Mouse (Mus musculus) liver, embryonic 12.5 days (tissue): ENCODE data around the gene Wdhd1. TPM values are rescaled to one million over a fixed set of nuclear protein-coding genes. Genes with fewer than 3 reads are reported as not detected.

ENCODE experiments used
- ATAC-seq: fragments of 200-750 bp; cut with Nextera tagmentation; 2 replicates; pipeline ENCODE4 v1.8.0; 2017; ENCODE audit warnings: moderate number of reproducible peaks, mild to moderate bottlenecking, moderate library complexity
- H3K27ac ChIP-seq: fragments of 300-500 bp; sonication (generic); 2 replicates; pipeline ENCODE4 v1.5.1; 2016; ENCODE audit warnings: mild to moderate bottlenecking
- H3K27me3 ChIP-seq: fragments of 300-500 bp; sonication (generic); replicated peaks from 2 replicates; pipeline ENCODE4 v1.6.1; 2016; ENCODE audit warnings: mild to moderate bottlenecking, moderate library complexity
- H3K36me3 ChIP-seq: fragments of 300-500 bp; sonication (generic); 2 replicates; pipeline ENCODE4 v1.6.1; 2016; ENCODE audit warnings: mild to moderate bottlenecking, moderate library complexity
- H3K4me1 ChIP-seq: fragments of 300-500 bp; sonication (generic); 2 replicates; pipeline ENCODE4 v1.6.1; 2016
- H3K4me2 ChIP-seq: fragments of 300-500 bp; sonication (generic); 2 replicates; pipeline ENCODE4 v1.6.1; 2016; ENCODE audit warnings: mild to moderate bottlenecking, moderate library complexity
- H3K4me3 ChIP-seq: fragments of 300-500 bp; sonication (generic); 2 replicates; pipeline ENCODE4 v1.5.1; 2016; ENCODE audit warnings: mild to moderate bottlenecking, moderate library complexity
- H3K9ac ChIP-seq: fragments of 300-500 bp; sonication (generic); 2 replicates; pipeline ENCODE4 v1.6.1; 2016; ENCODE audit warnings: mild to moderate bottlenecking, moderate library complexity
- H3K9me3 ChIP-seq: fragments of 300-500 bp; sonication (generic); replicated peaks from 2 replicates; pipeline ENCODE4 v1.6.1; 2016; ENCODE audit warnings: mild to moderate bottlenecking, moderate library complexity
- WGBS: fragments of 180-500 bp; shearing (Covaris S2); methylation state at CpG from one replicate; pipeline ENCODE4 v1.1.7; 2016; ENCODE audit not compliant: insufficient replicate concordance; 5-methylcytosine and 5-hydroxymethylcytosine counted together
- polyA plus RNA-seq: library from polyadenylated mRNA; unstranded; fragments of >200 nt; fragmentation: Nextera tagmentation; extraction: Ambion mirVana; gene quantifications from 2 replicates; pipeline ENCODE4 v1.2.1, GENCODE M21; 2016

Wdhd1 gene
- polyA plus RNA-seq, 1 experiment from 2014 or later, result 58.1 TPM

- Histone ChIP-seq H3K9ac (no peak overlapping the region), H3K27ac (no peak overlapping the region), H3K4me2 (no peak overlapping the region), H3K4me3 (no peak overlapping the region), H3K4me1 (peaks cover 32% of the 10 kb centered on the region), H3K9me3 (peaks cover 16% of the 10 kb centered on the region), H3K36me3 (peaks cover 4% of the 10 kb centered on the region), H3K27me3 (peaks cover 11% of the 10 kb centered on the region)
- 68% methylated on average over 5 of the region's 5 CpGs for WGBS
- ATAC-seq, result no peak
Measured at GRCm38 (mm10) chr14:47234526-47235250, 42.0 kb downstream of the Wdhd1 start.

GRCm38 (mm10) chr14:47234032-47234431, 42.6 kb downstream of the Wdhd1 start:
- Histone ChIP-seq H3K27ac (peak overlapping the region; percentile 45), H3K4me2 (peak overlapping the region; percentile 22; the same call in 1 of the 2 replicates), H3K27me3 (peaks cover 14% of the 10 kb centered on the region), H3K4me3 (no peak overlapping the region), H3K36me3 (no peaks in the 10 kb centered on the region), H3K4me1 (peaks cover 27% of the 10 kb centered on the region), H3K9ac (no peak overlapping the region), H3K9me3 (peaks cover 16% of the 10 kb centered on the region)
- 50% methylated on average over 3 of the region's 3 CpGs for WGBS
- ATAC-seq, result peak; percentile 54; the same call in 1 of the 2 replicates

GRCm38 (mm10) chr14:47233602-47234001, 43.1 kb downstream of the Wdhd1 start:
- Histone ChIP-seq H3K36me3 (no peaks in the 10 kb centered on the region), H3K27ac (peak overlapping the region; percentile 45), H3K27me3 (peaks cover 14% of the 10 kb centered on the region), H3K4me1 (peaks cover 27% of the 10 kb centered on the region), H3K9ac (no peak overlapping the region), H3K4me3 (no peak overlapping the region), H3K9me3 (peaks cover 16% of the 10 kb centered on the region), H3K4me2 (peak overlapping the region; percentile 22; the same call in 1 of the 2 replicates)
- peak; percentile 90 for ATAC-seq
- 25% methylated on average over 2 of the region's 2 CpGs for WGBS

GRCm38 (mm10) chr14:47229796-47230376, 46.8 kb downstream of the Wdhd1 start:
- 57% methylated on average over 11 of the region's 11 CpGs for WGBS

GRCm38 (mm10) chr14:47225931-47226330, 50.7 kb downstream of the Wdhd1 start:
- H3K36me3 ChIP-seq, result no peaks in the 10 kb centered on the region
- H3K27me3 ChIP-seq, result peaks cover 8% of the 10 kb centered on the region; the same call in 1 of the 2 replicates
- no peak overlapping the region for H3K4me2 ChIP-seq
- 80% methylated on average over 8 of the region's 8 CpGs for WGBS
- no peak for ATAC-seq
- no peaks in the 10 kb centered on the region for H3K9me3 ChIP-seq
- no peak overlapping the region for H3K27ac ChIP-seq
- no peak overlapping the region for H3K9ac ChIP-seq
- no peak overlapping the region for H3K4me3 ChIP-seq
- H3K4me1 ChIP-seq, result 0 out of 2 replicates have a peak, but pooled peaks cover 4% of the 10 kb centered on the region

More at GRCm38 (mm10) chr14:47229796-47230376, 46.8 kb downstream of the Wdhd1 start:
- Histone ChIP-seq H3K4me2 (no peak overlapping the region), H3K36me3 (no peaks in the 10 kb centered on the region), H3K9me3 (no peaks in the 10 kb centered on the region), H3K4me3 (no peak overlapping the region), H3K27ac (no peak overlapping the region), H3K9ac (no peak overlapping the region), H3K4me1 (peaks cover 22% of the 10 kb centered on the region), H3K27me3 (peaks cover 14% of the 10 kb centered on the region)
- ATAC-seq, result no peak

GRCm38 (mm10) chr14:47224476-47225325, 52.0 kb downstream of the Wdhd1 start:
- H3K4me3 ChIP-seq, result no peak overlapping the region
- 0 out of 2 replicates have a peak, but pooled peaks cover 4% of the 10 kb centered on the region for H3K4me1 ChIP-seq
- WGBS, result 68% methylated on average over 10 of the region's 10 CpGs
- peaks cover 4% of the 10 kb centered on the region; the same call in 1 of the 2 replicates for H3K27me3 ChIP-seq
- no peak for ATAC-seq
- H3K9me3 ChIP-seq, result no peaks in the 10 kb centered on the region
- no peak overlapping the region for H3K9ac ChIP-seq
- H3K27ac ChIP-seq, result no peak overlapping the region
- no peak overlapping the region for H3K4me2 ChIP-seq
- H3K36me3 ChIP-seq, result no peaks in the 10 kb centered on the region

- Histone ChIP-seq H3K4me1 (0 out of 2 replicates have a peak, but pooled peaks cover 4% of the 10 kb centered on the region), H3K4me3 (no peak overlapping the region), H3K36me3 (no peaks in the 10 kb centered on the region), H3K27me3 (no peaks in the 10 kb centered on the region), H3K9ac (no peak overlapping the region), H3K9me3 (no peaks in the 10 kb centered on the region), H3K4me2 (no peak overlapping the region), H3K27ac (no peak overlapping the region)
- WGBS, result 69% methylated on average over 11 of the region's 11 CpGs
- ATAC-seq, result no peak
Measured at GRCm38 (mm10) chr14:47222631-47223450, 53.8 kb downstream of the Wdhd1 start.

GRCm38 (mm10) chr14:47221567-47221966, 55.1 kb downstream of the Wdhd1 start:
- H3K4me1 ChIP-seq, result 0 out of 2 replicates have a peak, but pooled peaks cover 4% of the 10 kb centered on the region
- no peak overlapping the region for H3K9ac ChIP-seq
- no peak overlapping the region for H3K4me3 ChIP-seq
- H3K4me2 ChIP-seq, result no peak overlapping the region
- WGBS, result 74% methylated on average over 11 of the region's 11 CpGs
- H3K9me3 ChIP-seq, result no peaks in the 10 kb centered on the region
- no peak overlapping the region for H3K27ac ChIP-seq
- peak; percentile 44; the same call in 1 of the 2 replicates for ATAC-seq
- H3K27me3 ChIP-seq, result no peaks in the 10 kb centered on the region
- H3K36me3 ChIP-seq, result no peaks in the 10 kb centered on the region

GRCm38 (mm10) chr14:47220231-47221025, 56.2 kb downstream of the Wdhd1 start:
- H3K4me2 ChIP-seq, result no peak overlapping the region
- H3K9ac ChIP-seq, result no peak overlapping the region
- WGBS, result 66% methylated on average over 8 of the region's 8 CpGs
- H3K27me3 ChIP-seq, result no peaks in the 10 kb centered on the region
- H3K27ac ChIP-seq, result no peak overlapping the region
- no peak for ATAC-seq
- no peaks in the 10 kb centered on the region for H3K9me3 ChIP-seq
- 0 out of 2 replicates have a peak, but pooled peaks cover 4% of the 10 kb centered on the region for H3K4me1 ChIP-seq
- no peak overlapping the region for H3K4me3 ChIP-seq
- no peaks in the 10 kb centered on the region for H3K36me3 ChIP-seq

GRCm38 (mm10) chr14:47218766-47219606, 57.7 kb downstream of the Wdhd1 start:
- no peak overlapping the region for H3K4me2 ChIP-seq
- no peak overlapping the region for H3K9ac ChIP-seq
- no peaks in the 10 kb centered on the region for H3K9me3 ChIP-seq
- 0 out of 2 replicates have a peak, but pooled peaks cover 4% of the 10 kb centered on the region for H3K4me1 ChIP-seq
- H3K27ac ChIP-seq, result no peak overlapping the region
- H3K36me3 ChIP-seq, result no peaks in the 10 kb centered on the region
- WGBS, result 76% methylated on average over 9 of the region's 9 CpGs
- no peaks in the 10 kb centered on the region for H3K27me3 ChIP-seq
- H3K4me3 ChIP-seq, result no peak overlapping the region
- ATAC-seq, result no peak
